Mouse (Mus musculus) C2C12 (cell line): ENCODE measurements around the gene Gm9602. TPM values are rescaled to one million over a fixed set of nuclear protein-coding genes. Genes with fewer than 3 reads are reported as not detected.
"Not testable (repeated sequence)": the region's sequence is repeated elsewhere in the genome, so short reads cannot be mapped to it uniquely, and the experiment has no call there.

ENCODE experiments used
- H3K27me3 ChIP-seq: one replicate; pipeline ENCODE4 v1.6.1; 2011; ENCODE audit not compliant: control insufficient read depth, insufficient read depth, insufficient read length
- H3K36me3 ChIP-seq: one replicate; pipeline ENCODE4 v1.6.1; 2011; ENCODE audit not compliant: control insufficient read depth, insufficient read depth
- H3K4me3 ChIP-seq: one replicate; pipeline ENCODE4 v1.5.1; 2011; ENCODE audit warnings: mild to moderate bottlenecking, control low read depth; ENCODE audit not compliant: poor library complexity, insufficient read depth, severe bottlenecking
- H3K79me2 ChIP-seq: one replicate; pipeline ENCODE4 v1.6.1; 2011; ENCODE audit not compliant: control insufficient read depth, insufficient read depth
- H3K79me3 ChIP-seq: one replicate; pipeline ENCODE4 v1.6.1; 2011; ENCODE audit warnings: low read depth, control low read depth
- H3ac ChIP-seq: one replicate; pipeline ENCODE3; 2011; ENCODE audit warnings: low read depth; ENCODE audit not compliant: control insufficient read depth, insufficient read length
- long read RNA-seq, 2 experiments: library from polyadenylated mRNA; unstranded; transcript quantifications; one replicate each; pipeline ENCODE4 v2.0.0; 2019 to 2020
- polyA plus RNA-seq: library from polyadenylated mRNA; unstranded; fragments of >200 nt; fragmentation: generic; extraction: Trizol; gene quantifications from one replicate; pipeline ENCODE4 v1.2.1, GENCODE M21; 2012; ENCODE audit warnings: missing spikeins

The Gm9602 gene
- not detected for polyA plus RNA-seq
- long read RNA-seq, experiment 1 = 0 reads
- long read RNA-seq, experiment 2 = 0 reads

DNA sequence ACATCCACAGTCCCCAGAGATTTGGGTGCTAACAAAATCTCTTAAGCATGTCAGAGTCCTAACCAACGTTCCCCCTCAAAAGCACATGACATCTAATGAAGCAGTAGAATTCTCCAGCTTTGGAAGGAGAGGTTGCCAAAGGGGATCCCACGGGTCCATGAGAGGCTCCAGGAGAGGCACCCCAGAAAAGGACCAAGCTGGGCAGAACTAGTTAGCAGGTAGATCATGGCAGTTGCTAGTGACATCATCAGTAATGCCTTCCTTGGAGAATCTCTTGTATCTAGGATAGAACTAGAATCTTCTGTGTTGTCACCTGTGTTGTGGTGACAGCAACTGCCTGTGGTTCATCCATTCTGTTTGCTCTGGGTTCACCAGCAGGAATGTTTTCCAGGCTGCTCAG is at the start of gene Gm9602:
Gene Gm9602, plus strand, starts transcription at position 301 of the 400 bp plus-strand sequence.
- H3K36me3 ChIP-seq, H3K4me3 ChIP-seq, H3K79me2 ChIP-seq, H3K79me3 ChIP-seq, H3K27me3 ChIP-seq, H3ac ChIP-seq: not testable (repeated sequence)

DNA sequence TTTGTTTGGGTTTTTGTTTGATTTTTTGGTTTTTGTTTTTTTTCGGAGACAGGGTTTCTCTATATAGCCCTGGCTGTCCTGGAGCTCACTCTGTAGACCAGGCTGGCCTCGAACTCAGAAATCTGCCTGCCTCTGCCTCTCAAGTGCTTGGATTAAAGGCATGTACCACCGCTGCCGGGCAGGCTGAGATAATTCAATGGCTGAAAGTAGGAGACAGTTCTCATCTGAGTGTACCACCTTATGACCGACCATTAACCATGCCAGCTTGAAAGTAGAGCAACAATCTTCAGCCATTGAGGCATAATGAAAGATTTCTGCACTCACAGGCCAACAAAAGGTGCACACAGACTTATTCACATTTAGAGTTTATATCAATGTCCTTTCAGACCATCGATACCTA is 30.3 kb downstream of the Gm9602 start:
- H3ac ChIP-seq, H3K27me3 ChIP-seq, H3K79me2 ChIP-seq, H3K4me3 ChIP-seq, H3K79me3 ChIP-seq, H3K36me3 ChIP-seq: not testable (repeated sequence)

DNA sequence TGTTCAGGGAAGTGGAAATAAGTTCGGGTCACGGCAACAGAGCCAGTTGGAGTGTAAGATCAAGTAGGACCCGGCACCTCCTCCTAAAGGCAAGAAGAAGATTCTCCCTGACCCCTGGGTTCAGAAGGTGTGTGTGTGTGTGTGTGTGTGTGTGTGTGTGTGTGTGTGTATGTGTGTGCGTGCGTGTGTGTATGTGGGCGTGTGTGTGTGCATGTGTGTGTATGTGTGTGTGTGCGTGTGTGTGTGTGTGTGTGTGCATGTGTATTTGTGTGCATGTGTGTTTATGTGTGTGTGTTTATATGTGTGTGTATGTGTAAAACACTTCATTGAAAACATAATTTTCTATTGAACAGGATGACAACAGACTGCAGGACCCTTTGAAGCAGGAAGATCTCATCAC is 45.8 kb downstream of the Gm9602 start:
- H3K27me3 ChIP-seq, H3K79me2 ChIP-seq, H3K79me3 ChIP-seq, H3ac ChIP-seq, H3K36me3 ChIP-seq, H3K4me3 ChIP-seq: not testable (repeated sequence)

Other genes with a start within 250 kb of the Gm9602 start
- not detected for gene Gm3047, start 220.9 kb upstream of the Gm9602 start, polyA plus RNA-seq
- gene Gm8159, start 144.0 kb upstream of the Gm9602 start, polyA plus RNA-seq = not detected
- not detected for gene Gm3239, start 112.1 kb upstream of the Gm9602 start, polyA plus RNA-seq
- not detected for gene Gm7876, start 67.1 kb upstream of the Gm9602 start, polyA plus RNA-seq
- gene Gm3252, start 49.6 kb upstream of the Gm9602 start, polyA plus RNA-seq = not detected
- not detected for gene Gm3269, start 61.8 kb downstream of the Gm9602 start, polyA plus RNA-seq
- not detected for gene Gm3264, start 79.2 kb downstream of the Gm9602 start, polyA plus RNA-seq
- gene Gm3278, start 116.1 kb downstream of the Gm9602 start, polyA plus RNA-seq = not detected
- gene Gm8297, start 207.6 kb downstream of the Gm9602 start, polyA plus RNA-seq = not detected
- not detected for gene Gm3298, start 239.6 kb downstream of the Gm9602 start, polyA plus RNA-seq